Mouse (Mus musculus): ENCODE measurements around the gene Fbxl20. TPM values are rescaled to one million over a fixed set of nuclear protein-coding genes. Genes with fewer than 3 reads are reported as not detected.
A peak's percentile ranks its signal among the peaks of the same experiment; 100 is the strongest.
"Not testable (repeated sequence)": the region's sequence is repeated elsewhere in the genome, so short reads cannot be mapped to it uniquely, and the experiment has no call there.

The Fbxl20 gene
- 17.3 and 27.3 TPM in 2 replicates for polyA plus RNA-seq (2016; fragmentation: Nextera tagmentation; extraction: Ambion mirVana)

DNA sequence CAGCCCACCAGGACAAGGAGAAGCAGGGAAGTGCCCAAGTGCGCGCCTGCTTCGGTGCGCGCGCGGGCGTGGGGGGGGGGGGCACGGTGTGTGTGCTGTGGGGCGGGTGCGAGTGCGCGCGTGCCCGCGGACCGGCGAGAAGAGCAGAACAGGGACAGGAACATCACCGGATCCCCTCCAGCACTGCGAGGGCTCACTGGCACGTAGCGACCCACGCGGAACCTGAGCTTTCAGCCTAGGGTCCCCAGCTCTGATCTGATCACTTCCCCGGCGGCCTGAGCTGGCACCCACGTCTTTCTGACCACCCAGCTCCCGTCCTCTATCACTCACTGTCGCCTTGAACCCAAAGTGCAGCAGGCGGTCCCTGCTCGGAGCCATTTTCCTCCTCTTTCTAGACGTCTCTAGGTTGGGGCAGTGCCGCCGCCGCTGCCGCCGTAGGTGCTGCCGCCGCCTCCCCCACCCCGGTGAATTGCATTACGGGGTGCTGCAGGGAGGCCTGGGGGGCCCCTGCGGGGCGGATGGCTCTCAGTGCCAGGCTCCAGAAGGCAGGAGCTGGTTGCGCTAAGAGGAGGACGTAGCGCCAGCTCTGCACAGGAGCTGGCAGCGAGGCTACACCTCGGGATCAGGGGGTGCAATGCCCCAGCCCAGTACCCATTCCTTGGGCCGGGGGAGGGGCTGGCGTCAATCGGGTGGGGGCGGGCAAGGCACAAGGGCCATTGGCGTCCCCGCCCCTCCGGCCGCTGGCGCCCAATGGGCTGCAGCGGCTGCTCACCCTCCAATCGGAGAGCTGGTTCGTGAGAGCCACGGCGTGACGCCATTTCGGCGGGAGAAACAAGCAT, at the start of gene Fbxl20:
Fbxl20 (minus strand) TSS at position 618 of the 839 bp plus-strand sequence.
- peaks cover 12% of the 10 kb centered on the region for H3K36me3 ChIP-seq
- DNase-seq (ENCODE audit: low spot score), result peak; percentile 95
- no peaks in the 10 kb centered on the region for H3K27me3 ChIP-seq (ENCODE audit: low read depth, poor library complexity, severe bottlenecking)
- H3K9me3 ChIP-seq (replicated peaks), result no peaks in the 10 kb centered on the region
- H3K4me1 ChIP-seq, result peaks cover 19% of the 10 kb centered on the region
- under 1% methylated on average over 64 of the region's 65 CpGs for WGBS
- H3K27ac ChIP-seq, result peak within 1 kb of the TSS; percentile 89
- peak within 1 kb of the TSS; percentile 84 for H3K4me3 ChIP-seq

DNA sequence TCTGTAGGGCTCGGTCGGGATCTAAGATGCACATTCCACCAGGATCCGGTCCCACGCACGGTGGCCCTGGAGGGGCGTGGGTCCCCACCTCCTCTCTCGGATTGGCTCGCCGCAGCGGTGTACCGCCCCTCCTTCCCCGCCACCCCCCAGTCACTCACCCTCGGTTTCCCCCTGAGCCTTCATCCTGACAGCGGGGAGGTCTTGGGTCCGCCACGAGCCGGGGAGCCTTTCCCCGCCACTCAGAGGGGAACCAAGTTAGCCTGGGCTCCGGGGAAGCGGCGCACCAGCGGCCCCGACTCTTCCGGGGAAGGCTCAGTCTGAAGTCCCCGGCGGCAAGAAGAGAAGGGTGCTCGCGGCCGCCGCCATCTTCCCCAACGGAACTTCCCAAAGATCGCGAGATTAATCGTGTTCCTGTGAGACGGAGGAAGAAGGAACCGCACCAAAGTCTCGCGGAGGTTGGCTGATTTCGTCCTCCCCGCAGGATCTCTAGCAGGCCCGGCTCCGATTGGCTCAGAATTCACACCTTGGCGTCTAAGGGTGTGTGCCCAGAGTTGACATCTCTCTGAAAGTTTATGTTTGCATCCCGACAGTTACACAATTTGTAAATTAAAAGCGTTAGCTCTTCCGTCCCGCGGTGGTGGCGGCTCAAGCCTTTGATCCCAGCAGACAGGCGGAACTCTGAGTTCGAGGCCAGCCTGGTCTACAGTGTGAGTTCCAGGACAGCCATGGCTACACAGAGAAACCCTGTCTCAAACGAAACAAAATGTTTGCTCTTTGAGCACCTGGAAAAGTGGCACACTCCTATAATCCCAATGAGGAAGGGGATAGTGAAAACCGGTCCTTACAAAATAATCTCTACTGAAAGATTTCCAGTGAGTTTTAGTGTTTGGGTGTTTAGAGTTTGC, 43.0 kb upstream of the Fbxl20 start, which contains the start of gene Med1:
Med1 (minus strand) TSS at position 393 of the 905 bp plus-strand sequence.
- Histone ChIP-seq H3K27ac (peak within 1 kb of the TSS; percentile 95), H3K27me3 (ENCODE audit: low read depth, poor library complexity, severe bottlenecking) (0 out of 2 replicates have a peak, but pooled peaks cover 5% of the 10 kb centered on the region), H3K36me3 (peaks cover 31% of the 10 kb centered on the region), H3K9me3 (replicated peaks) (no peaks in the 10 kb centered on the region), H3K4me1 (peaks cover 14% of the 10 kb centered on the region), H3K4me3 (peak within 1 kb of the TSS; percentile 83)
- peak; percentile 90 for DNase-seq (ENCODE audit: low spot score)
- WGBS, result under 1% methylated on average over 53 of the region's 53 CpGs

DNA sequence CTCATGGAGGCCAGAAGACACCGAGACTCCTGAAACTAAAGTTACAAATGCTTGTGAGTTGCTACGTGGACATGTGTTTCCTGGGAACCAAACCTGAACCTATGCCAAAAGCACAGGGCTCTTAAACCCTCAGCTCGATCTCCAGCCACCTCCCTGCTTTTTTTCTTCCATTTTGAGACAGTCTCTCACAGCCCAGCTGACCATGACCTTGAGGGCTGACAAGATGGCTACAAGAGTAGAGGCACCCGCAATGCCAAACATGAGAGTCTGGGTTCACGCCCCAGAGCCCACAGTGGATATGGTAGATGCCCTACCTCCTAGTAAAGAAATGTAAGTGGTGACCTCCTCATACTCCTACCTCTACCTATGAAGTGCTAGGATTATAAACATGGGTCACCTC, 40.6 kb upstream of the Fbxl20 start:
- Histone ChIP-seq H3K4me1 (peaks cover 14% of the 10 kb centered on the region), H3K9me3 (replicated peaks) (no peaks in the 10 kb centered on the region), H3K27me3 (ENCODE audit: low read depth, poor library complexity, severe bottlenecking) (no peaks in the 10 kb centered on the region), H3K4me3 (no peak overlapping the region), H3K36me3 (peaks cover 53% of the 10 kb centered on the region), H3K27ac (no peak overlapping the region)
- no peak for DNase-seq (ENCODE audit: low spot score)
- WGBS, result 95% methylated on average over 5 of the region's 5 CpGs

DNA sequence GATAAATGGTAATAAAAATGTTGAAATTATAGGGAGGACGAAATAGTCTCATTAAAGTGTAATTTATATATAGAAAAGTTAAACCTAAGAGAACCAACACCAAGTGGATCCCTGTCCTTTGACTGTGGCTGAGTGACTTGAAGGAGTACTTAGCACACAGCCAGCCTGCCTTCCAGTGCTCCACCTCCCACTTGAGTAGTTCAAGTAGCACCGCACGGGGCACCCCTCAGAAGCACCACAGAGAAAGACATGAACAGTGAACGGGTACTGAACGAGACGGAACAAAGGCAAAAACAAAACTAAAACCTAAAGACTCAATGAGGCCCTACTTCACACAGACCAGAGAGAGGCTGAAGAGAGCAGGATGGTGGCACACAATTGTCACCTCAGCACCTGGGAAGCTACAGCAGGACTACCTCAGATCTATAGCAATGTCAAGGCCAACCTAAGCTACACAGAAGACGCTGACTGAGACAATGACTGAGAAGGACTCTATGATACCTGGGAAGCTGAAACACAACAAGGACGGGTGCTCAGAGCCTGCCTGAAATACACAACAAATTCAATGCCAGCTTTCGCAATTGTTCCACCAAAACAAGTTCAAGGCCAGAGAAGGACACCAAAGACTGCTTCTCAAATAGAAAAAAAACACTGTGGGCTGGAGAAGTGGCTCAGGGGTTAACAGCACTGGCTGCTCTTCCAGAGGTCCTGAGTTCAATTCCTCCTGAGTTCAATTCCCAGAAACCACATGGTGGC, 37.6 kb upstream of the Fbxl20 start:
- no peak for DNase-seq (ENCODE audit: low spot score)
- WGBS, result 94% methylated on average over 9 of the region's 9 CpGs
- H3K9me3 ChIP-seq (replicated peaks), result no peaks in the 10 kb centered on the region

DNA sequence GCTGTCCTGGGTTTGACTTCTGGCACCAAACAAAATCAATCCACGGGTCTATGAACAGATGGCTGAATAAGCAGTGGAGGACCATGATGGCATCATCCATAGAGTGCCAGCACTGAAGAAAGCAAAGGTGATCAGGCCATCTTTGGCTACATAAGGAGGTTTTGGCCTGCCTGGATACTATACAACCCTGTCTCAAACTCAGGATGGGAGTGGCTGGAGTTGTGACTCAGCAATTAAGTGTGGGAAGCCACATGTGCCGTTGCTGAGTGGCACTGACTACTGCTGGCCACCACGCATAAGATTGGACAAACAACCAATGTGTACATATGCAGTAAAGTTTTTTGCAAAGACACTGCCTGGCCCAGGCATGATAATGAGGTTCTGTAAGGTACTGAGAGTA, 31.9 kb upstream of the Fbxl20 start:
- WGBS, result 92% methylated on average over 3 of the region's 3 CpGs
- DNase-seq (ENCODE audit: low spot score); H3K9me3 ChIP-seq (replicated peaks); H3K27ac ChIP-seq; H3K4me3 ChIP-seq; H3K27me3 ChIP-seq (ENCODE audit: low read depth, poor library complexity, severe bottlenecking); H3K4me1 ChIP-seq: not testable (repeated sequence)
- H3K36me3 ChIP-seq, result peaks cover 96% of the 10 kb centered on the region

More for the DNA sequence above, 37.6 kb upstream of the Fbxl20 start:
- Histone ChIP-seq H3K27me3 (ENCODE audit: low read depth, poor library complexity, severe bottlenecking) (no peaks in the 10 kb centered on the region), H3K36me3 (peaks cover 83% of the 10 kb centered on the region), H3K4me1 (peaks cover 10% of the 10 kb centered on the region), H3K27ac (no peak overlapping the region), H3K4me3 (no peak overlapping the region)

DNA sequence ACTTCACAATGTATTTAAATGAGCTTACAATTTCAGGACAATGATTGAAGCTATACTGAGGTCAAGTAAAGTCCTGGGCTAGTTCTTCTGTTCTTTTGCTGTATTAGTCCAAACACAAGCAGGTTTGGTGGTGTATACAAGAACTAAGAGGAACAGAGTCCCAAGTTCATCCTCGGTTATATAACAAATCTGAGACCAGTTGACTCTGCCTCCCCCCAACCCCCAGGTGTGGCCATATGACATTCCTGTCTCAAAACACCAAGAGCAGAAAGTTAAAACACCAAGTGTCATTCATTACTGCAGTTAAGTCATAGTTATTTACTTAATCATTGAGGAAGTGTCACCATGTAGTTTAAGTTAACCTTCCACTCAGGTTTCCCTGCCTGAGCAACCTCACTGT, 18.2 kb upstream of the Fbxl20 start:
- Histone ChIP-seq H3K4me1 (no peaks in the 10 kb centered on the region), H3K9me3 (replicated peaks) (no peaks in the 10 kb centered on the region), H3K27ac (no peak overlapping the region), H3K36me3 (peaks cover 99% of the 10 kb centered on the region), H3K27me3 (ENCODE audit: low read depth, poor library complexity, severe bottlenecking) (no peaks in the 10 kb centered on the region), H3K4me3 (no peak overlapping the region)
- 90% methylated on average over 1 of the region's 1 CpGs for WGBS
- no peak for DNase-seq (ENCODE audit: low spot score)

DNA sequence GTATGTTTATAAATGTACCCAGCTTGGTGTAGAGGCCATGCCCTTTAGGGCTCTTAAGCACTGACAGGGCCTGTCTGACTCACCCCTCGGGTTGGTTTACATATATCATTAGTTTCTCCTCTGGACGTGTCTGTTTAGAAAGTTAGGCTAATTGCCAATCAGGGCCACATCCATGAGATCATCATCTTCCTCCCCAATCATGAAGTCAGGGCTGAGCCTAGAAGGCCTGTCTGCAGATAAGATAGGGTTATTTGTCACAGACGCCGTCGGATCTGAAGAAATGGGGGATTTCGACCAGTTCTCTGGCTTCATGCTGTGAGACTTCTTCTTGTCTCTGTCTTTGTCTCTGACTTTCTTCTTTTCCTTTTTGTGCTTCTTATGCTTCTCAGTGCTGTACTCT, 4.9 kb upstream of the Fbxl20 start:
- 84% methylated on average over 6 of the region's 6 CpGs for WGBS
- no peak overlapping the region for H3K4me3 ChIP-seq
- H3K27me3 ChIP-seq (ENCODE audit: low read depth, poor library complexity, severe bottlenecking), result no peaks in the 10 kb centered on the region
- H3K27ac ChIP-seq, result no peak overlapping the region
- H3K4me1 ChIP-seq, result peaks cover 3% of the 10 kb centered on the region
- peaks cover 63% of the 10 kb centered on the region for H3K36me3 ChIP-seq
- no peaks in the 10 kb centered on the region for H3K9me3 ChIP-seq (replicated peaks)
- DNase-seq (ENCODE audit: low spot score), result no peak

DNA sequence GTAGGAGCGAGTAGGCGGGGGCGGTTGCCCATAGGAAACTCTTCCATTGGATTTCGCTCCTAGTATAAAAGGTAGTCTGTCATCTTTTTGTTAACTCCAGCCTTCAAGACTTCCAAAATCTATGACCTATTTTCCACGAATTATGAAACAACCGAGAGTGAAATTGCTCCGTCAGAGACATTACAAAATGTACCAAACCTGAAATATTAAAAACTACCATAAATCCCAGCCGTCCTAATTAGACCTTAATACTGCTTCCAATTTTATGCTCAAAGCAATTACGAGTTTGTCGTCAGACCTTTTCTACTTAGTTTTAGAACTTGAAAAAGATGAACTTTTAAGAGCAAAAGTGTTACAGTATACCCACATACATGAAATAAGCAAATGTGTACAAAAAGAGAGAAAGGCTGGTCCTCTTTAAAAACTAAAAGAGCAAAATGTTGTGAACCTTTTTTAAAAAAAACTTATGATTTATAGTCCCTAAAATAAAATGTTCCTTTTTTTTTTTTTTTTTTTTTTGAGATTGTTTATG, 488 bp upstream of the Fbxl20 start:
- Histone ChIP-seq H3K27me3 (ENCODE audit: low read depth, poor library complexity, severe bottlenecking) (no peaks in the 10 kb centered on the region), H3K4me3 (peak overlapping the region; percentile 84), H3K9me3 (replicated peaks) (no peaks in the 10 kb centered on the region), H3K27ac (peak overlapping the region; percentile 89; the same call in 1 of the 2 replicates), H3K36me3 (peaks cover 19% of the 10 kb centered on the region), H3K4me1 (peaks cover 19% of the 10 kb centered on the region)
- 9% methylated on average over 10 of the region's 10 CpGs for WGBS
- DNase-seq (ENCODE audit: low spot score), result no peak

DNA sequence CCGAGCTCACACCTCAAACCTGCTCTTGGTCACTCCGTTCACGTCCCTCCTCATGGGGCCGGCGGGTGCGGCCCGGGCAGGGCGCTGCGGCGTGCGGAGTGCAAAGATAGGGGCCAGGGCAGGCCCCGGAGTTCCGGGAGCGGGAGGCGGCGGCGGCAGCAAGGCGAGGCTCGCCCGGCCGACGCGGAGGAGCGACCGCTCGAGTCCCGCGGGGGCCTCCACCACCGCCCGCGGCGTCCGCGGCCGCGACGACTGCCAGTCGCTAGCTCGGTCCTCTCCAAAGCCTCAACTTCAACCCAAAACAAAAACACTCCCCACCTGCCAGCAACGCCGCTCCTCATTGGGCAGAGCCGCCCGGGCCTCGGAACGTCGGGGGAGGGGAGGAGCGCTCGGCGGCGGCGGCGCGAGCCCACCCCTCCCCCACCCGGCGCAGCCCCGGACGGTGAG, 876 bp downstream of the Fbxl20 start:
- Histone ChIP-seq H3K27ac (peak overlapping the region; percentile 89), H3K27me3 (ENCODE audit: low read depth, poor library complexity, severe bottlenecking) (no peaks in the 10 kb centered on the region), H3K9me3 (replicated peaks) (no peaks in the 10 kb centered on the region), H3K36me3 (peaks cover 5% of the 10 kb centered on the region; the same call in 1 of the 2 replicates), H3K4me1 (peaks cover 19% of the 10 kb centered on the region), H3K4me3 (peak overlapping the region; percentile 84)
- under 1% methylated on average over 56 of the region's 57 CpGs for WGBS
- peak; percentile 99 for DNase-seq (ENCODE audit: low spot score)

DNA sequence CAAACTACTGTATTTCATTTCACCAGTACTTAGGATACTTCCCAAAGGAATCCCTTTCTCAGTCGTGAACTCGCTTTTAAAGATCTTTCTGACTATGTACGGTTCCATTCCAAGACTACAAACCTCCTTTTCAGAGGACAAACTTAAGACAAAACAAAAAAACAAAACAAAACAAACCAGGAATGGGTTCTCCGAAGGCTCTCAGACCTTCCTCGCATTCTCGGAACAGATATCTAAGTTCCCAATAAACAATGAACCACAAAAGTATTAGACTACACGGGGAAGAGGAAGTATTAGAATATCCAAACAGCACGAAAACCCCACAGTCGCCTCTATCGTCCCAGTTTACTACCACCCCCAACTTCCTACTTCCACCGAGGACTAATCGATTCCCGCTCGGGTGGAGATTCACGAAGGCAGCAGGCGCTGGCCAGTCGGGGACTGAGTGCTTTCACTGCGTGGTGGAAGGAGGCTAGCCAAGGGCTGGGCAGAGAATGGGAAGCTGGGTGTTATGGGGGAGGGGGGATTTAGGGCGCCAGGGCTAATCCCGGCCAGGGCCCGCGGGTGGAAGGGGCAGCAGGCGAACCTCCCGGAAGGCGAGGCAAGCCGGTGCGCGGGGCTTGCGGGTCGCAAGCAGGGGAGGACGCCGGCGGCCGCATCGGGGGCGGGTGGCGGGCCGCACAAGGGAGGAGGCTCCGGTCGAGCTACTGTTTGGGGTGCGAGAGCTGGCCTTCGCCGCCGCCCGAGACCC, 1.5 kb downstream of the Fbxl20 start:
- Histone ChIP-seq H3K27ac (peak overlapping the region; percentile 89), H3K36me3 (0 out of 2 replicates have a peak, but pooled peaks cover under 1% of the 10 kb centered on the region), H3K4me1 (peaks cover 19% of the 10 kb centered on the region), H3K9me3 (replicated peaks) (no peaks in the 10 kb centered on the region), H3K27me3 (ENCODE audit: low read depth, poor library complexity, severe bottlenecking) (no peaks in the 10 kb centered on the region), H3K4me3 (peak overlapping the region; percentile 84)
- DNase-seq (ENCODE audit: low spot score), result peak; percentile 65
- 4% methylated on average over 45 of the region's 45 CpGs for WGBS

DNA sequence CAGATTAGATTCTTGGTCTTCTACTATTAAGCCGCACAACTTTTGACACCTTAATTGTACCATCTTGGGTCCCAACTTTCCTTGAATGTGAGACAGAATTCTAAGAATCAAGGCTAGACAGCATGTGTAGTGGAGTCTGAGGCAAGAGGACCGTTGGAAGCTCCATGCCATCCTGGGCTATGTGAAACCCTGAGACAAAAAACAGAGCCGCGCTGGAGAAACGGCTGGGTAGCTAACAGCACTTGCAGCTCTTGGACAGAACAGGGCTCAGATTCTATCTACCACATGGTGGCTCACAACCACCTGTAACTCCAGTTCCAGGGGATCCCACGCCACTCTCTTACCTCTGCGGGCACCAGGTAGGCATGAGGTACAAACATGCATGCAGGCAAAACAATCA, 4.3 kb downstream of the Fbxl20 start:
- Histone ChIP-seq H3K36me3 (peaks cover 13% of the 10 kb centered on the region), H3K4me3 (no peak overlapping the region), H3K27me3 (ENCODE audit: low read depth, poor library complexity, severe bottlenecking) (no peaks in the 10 kb centered on the region), H3K4me1 (peaks cover 19% of the 10 kb centered on the region), H3K9me3 (replicated peaks) (no peaks in the 10 kb centered on the region), H3K27ac (no peak overlapping the region)
- DNase-seq (ENCODE audit: low spot score), result no peak
- WGBS, result 88% methylated on average over 7 of the region's 7 CpGs

All from limb, embryonic 10.5 days (tissue).